Mouse (Mus musculus): ENCODE measurements around the gene Rps24.

Gene Rps24

DNA sequence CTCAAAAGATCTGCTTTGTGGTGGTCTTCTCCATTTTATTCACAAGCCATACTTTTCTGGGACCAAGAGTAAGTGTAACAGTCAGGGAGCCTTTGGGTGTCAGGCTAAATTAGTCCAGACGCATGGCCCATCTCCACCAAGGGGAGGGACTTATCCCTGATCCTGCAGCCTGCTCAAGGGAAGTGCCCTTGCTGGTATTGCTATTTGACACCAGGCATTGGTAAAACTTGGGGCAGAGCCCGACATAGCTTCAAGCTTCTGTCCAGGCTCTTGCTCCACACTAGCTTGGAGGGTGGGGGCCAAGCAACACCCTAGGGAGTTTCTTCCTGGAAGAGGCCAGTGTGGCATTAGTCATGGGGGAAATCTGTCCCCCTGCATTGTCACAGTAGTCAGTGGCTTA lies 23.8 kb downstream of the Rps24 start:
- no peak for DNase-seq (ENCODE audit: low read depth, low spot score)

DNA sequence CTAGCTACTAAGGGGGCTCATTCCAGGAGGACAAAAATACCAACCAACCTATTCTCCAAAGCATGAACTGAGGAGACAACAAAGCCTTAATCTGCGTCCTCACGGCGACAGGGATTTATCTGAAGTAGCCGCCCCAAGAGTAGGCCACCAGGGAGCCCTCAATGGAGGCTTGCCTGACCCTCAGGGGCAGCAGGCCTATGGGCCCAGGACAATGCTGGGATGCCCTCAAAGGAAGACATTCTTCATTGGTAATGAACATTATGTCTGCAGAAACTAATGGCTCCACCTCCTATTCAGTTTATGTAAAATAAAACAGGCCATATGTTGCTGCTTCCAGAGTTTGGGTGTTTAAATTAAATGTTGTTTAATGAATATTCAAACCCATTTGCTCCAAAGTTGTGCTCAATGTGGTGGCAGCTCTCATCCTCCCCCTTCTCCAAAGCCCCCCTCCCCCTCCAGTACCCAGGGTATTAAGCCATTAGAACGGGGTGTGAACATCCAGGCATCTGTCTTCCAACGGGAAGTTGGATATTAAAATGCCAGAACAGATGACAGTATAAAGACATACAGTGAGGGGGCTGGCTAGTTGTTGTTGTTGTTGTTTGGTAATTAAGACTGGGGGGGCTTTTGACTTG lies 25.7 kb downstream of the Rps24 start:
- no peak for DNase-seq (ENCODE audit: low read depth, low spot score)

DNA sequence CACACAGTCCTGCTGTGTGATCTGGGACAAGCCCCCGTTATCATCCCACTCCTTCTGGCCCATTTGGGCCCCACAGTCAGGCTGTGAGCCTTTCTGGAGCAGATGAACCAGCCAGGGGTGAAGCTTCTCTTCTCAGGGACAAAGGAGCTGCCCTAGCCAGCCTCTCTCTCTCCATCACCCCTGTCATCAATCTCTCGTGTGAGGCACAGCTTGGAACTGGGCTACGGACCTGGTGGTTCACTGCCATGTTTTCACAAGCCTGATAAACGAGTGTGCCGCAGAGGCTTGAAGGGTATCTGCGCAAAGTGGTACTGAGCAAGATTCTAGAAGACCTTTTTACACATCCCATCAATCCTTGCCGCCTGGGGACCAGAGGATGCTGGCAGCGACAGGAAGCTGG lies 34.7 kb downstream of the Rps24 start:
- no peak for DNase-seq (ENCODE audit: low read depth, low spot score)

DNA sequence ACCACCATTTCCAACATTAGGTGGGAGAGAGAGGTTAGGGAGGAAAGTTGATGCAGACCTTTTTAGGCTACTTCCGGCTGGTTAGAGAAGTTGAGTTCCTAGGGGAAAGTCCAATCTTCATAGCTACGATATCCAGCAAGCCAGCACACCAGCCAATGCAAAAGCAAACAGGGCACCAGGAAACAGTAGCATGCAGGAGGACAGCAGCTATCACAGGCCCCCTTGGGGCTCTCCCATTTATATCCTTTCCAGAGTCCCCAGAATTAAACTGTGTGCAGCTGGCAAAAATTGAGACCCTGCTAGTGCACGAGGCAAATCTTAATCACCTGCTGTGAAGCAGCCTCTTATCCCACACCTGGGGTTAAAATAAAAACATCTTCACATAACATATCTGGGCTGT lies 38.2 kb downstream of the Rps24 start:
- no peak for DNase-seq (ENCODE audit: low read depth, low spot score)

DNA sequence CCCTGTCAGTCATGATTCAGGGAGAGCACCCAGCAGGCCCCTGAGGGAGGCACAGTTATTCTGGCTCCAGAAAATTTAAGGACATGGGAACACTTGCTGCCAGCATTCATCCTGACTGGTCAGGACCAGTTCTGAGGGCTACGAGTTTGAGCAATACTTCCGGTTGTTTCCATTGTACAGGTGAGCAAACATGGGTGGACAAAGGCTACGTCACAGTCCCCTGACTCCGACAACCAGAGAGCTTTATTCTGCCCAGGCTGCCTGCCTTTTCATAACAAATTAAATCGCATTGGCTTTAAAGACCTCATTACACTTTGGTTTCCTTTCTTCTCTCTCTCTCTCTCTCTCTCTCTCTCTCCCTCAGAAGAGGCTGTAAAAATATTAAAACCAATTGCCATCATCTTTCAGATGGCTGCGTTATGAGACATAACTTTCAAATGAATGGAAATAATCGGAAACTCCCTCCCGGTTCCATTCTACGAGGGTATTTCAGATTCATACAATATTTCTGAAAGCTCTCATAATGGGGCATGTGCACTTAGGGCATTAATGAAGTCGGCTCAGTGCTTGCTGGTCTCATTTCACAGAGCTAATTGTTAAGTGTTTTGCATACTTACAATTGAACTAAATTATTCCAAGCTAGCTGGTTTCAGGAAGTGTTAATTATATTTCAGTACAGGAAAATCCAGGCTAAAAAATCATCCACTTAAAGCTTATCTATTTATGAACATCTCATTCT lies 38.9 kb downstream of the Rps24 start:
- DNase-seq (ENCODE audit: low read depth, low spot score), result no peak

DNA sequence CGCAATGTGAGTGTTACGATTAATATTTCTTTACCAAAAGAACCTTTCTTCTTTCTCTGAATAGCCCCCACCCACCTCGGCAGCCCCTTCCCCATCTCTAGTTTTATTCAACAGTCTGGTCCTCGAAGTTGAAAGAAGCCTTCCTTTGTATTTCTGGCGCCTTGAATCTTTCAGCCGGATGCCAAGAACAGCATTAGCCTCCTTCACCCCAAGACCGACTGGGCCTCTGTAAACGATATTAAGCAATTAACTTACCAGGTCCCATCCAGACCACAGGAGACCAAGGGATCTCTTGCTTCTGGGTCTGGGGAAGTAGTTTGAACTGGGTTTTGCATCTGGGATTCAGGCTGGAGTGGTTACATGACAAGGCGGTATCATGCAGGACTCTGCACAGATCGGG lies 39.5 kb downstream of the Rps24 start:
- no peak for DNase-seq (ENCODE audit: low read depth, low spot score)

DNA sequence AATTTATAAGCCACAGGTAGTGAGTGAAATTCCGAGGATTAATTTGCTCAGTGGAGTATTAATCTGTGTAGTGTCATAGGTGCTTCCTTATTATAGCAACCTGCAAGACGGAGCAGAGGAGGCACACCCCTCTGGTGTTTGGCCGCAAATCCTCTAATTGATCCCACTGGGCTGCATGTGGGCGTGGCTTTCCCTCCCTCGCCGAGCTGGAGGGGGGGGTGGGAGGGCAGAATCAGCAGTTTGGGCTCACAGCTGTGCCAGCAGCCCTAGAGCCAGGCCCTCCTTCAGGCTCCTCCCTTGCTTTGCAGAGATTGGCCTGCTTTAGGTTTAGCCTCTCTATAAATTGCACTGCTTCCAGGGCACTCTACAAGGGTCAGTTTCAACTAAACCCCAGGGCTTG lies 43.3 kb downstream of the Rps24 start:
- no peak for DNase-seq (ENCODE audit: low read depth, low spot score)

DNA sequence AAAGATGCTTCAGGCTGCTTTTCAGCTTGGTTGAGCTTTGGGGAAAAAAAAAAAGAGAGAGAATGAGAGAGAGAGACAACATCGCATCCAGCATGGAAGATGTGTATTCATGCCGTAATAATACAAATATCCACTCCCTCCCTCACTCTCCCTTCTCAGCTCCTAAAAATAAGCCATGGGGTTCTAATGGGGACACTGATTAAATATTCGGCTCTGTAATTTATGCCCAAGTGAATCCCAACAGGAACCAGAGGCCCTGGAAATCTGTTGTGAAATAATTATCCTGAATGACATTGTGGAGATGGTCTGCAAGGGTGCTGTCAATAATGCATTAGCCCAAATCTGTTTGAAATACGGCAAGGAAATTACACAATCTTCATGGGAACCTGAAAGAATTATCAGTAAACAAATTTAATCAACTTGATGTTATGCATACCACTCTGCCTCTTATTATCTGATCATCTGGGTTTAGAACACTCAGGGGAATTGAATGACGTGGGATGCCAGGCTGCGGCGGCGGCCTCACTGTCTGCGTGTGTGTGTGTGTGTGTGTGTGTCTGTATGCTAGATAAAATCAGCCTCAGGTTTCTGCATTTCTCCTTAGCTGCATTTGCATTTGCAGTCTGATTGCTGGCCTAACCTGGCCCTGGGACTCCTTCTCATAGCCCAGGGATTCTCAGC lies 48.1 kb downstream of the Rps24 start:
- no peak for DNase-seq (ENCODE audit: low read depth, low spot score)

DNA sequence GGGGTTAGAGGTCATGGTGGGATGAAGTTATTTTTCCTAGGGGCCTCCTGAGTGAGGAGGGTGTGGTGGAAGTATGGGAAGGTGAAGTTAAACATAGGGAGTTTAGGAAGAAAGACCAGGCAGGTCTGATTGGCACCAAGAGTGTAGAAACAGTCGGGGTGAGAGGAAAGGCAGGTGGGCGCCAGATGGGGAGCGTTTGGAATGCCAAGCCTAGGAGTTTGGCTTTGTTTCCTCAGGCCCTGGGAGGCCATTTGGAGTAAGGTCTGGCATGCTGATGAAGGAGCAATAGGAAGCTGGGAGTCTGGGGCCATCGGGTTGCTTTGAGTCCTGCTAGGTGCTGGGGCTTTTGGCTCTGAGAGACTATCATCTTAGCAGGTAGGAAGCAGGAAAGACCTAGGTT lies 56.0 kb downstream of the Rps24 start:
- no peak for DNase-seq (ENCODE audit: low read depth, low spot score)

DNA sequence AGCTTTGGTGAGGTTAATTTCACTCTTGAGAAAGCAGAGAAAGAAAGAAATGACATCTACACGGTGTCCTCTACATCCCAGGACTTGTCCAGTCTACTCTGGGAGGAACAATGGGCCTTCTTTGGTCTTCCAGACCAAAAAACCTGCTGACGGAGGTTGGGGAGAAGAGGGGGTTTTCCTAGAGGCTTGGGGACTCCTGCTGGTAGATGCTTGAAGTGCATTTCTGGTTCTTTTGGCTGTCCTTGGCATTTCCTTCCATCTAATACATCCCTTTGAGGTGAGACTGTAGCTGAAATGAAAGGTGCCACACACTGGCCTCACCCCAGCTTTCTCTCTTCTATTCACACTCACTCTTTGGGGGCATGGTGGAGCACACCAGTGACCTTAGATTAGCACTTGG lies 57.1 kb downstream of the Rps24 start:
- DNase-seq (ENCODE audit: low read depth, low spot score), result no peak
